Mouse (Mus musculus): ENCODE measurements at regions not wholly inside any gene's neighbourhood (a gene's known extent, or its start where the extent isn't known, plus 50 kb on each side); places are given as distances from the start of the nearest gene placed in this dataset.

- no peak for DNase-seq
These were observed 75.0 kb downstream of the Lbh start for GRCm38 (mm10) chr17:72993134-72993533.

GRCm38 (mm10) chr17:72993626-72994025 lies 75.5 kb downstream of the Lbh start:
- DNase-seq, result no peak

- no peak for DNase-seq
These were observed 78.4 kb downstream of the Lbh start for GRCm38 (mm10) chr17:72996539-72996938.

- peak; percentile 28 to 34 for DNase-seq
These were observed 79.3 kb downstream of the Lbh start for GRCm38 (mm10) chr17:72997301-72997921.

- DNase-seq, result no peak
These were observed 87.0 kb downstream of the Lbh start for GRCm38 (mm10) chr17:73005100-73005499.

GRCm38 (mm10) chr17:73008901-73009300 lies 90.8 kb downstream of the Lbh start:
- DNase-seq, result peak; percentile 59 to 79

- peak; percentile 69 to 71 for DNase-seq
These were observed 91.9 kb downstream of the Lbh start for GRCm38 (mm10) chr17:73009962-73010361.

- DNase-seq, result peak; percentile 34 to 60
These were observed 94.3 kb downstream of the Lbh start for GRCm38 (mm10) chr17:73012356-73012755.

- DNase-seq, result no peak
These were observed 94.8 kb upstream of the Lclat1 start for GRCm38 (mm10) chr17:73012954-73013353.

- DNase-seq, result peak; percentile 25 to 32
These were observed 93.5 kb upstream of the Lclat1 start for GRCm38 (mm10) chr17:73014090-73014853.

- DNase-seq, result no peak
These were observed 90.6 kb upstream of the Lclat1 start for GRCm38 (mm10) chr17:73017173-73017572.

- DNase-seq, result peak; percentile 89 to 94
These were observed 85.1 kb upstream of the Lclat1 start for GRCm38 (mm10) chr17:73022630-73023051.

GRCm38 (mm10) chr17:73023362-73024107 lies 84.2 kb upstream of the Lclat1 start:
- DNase-seq, result peak; percentile 48 to 51

- no peak for DNase-seq
These were observed 80.7 kb upstream of the Lclat1 start for GRCm38 (mm10) chr17:73027122-73027521.

GRCm38 (mm10) chr17:73031796-73032195 lies 76.0 kb upstream of the Lclat1 start:
- DNase-seq, result no peak

GRCm38 (mm10) chr17:73032326-73032725 lies 75.5 kb upstream of the Lclat1 start:
- no peak for DNase-seq

GRCm38 (mm10) chr17:73034420-73034819 lies 73.4 kb upstream of the Lclat1 start:
- peak; percentile 36 to 72 for DNase-seq

- peak; percentile 31 to 50 for DNase-seq
These were observed 72.8 kb upstream of the Lclat1 start for GRCm38 (mm10) chr17:73034981-73035481.

GRCm38 (mm10) chr17:73036845-73037244 lies 70.9 kb upstream of the Lclat1 start:
- DNase-seq, result peak; percentile 38 to 56

- DNase-seq, result no peak
These were observed 69.2 kb upstream of the Lclat1 start for GRCm38 (mm10) chr17:73038586-73038985.

GRCm38 (mm10) chr17:73044918-73045580 lies 62.7 kb upstream of the Lclat1 start:
- no peak for DNase-seq

GRCm38 (mm10) chr17:73046985-73047384 lies 60.8 kb upstream of the Lclat1 start:
- DNase-seq, result no peak

All from heart, adult 18-20 months (tissue).